Mouse (Mus musculus) limb, embryonic 10.5 days (tissue): ENCODE data around the gene Gm43302. TPM values are rescaled to one million over a fixed set of nuclear protein-coding genes. Genes with fewer than 3 reads are reported as not detected.
"Not testable (repeated sequence)": the region's sequence is repeated elsewhere in the genome, so short reads cannot be mapped to it uniquely, and the experiment has no call there.

Experiments used
- DNase-seq: peaks from one replicate; pipeline ENCODE4 v3.0.0-alpha.2; 2017; ENCODE audit warnings: low spot score
- H3K27ac ChIP-seq: fragments of 300-500 bp; sonication (generic); 2 replicates; pipeline ENCODE4 v1.5.1; 2016; ENCODE audit warnings: mild to moderate bottlenecking
- H3K27me3 ChIP-seq: fragments of 300-500 bp; sonication (generic); 2 replicates; pipeline ENCODE4 v1.6.1; 2016; ENCODE audit warnings: low read depth, mild to moderate bottlenecking; ENCODE audit not compliant: poor library complexity, severe bottlenecking
- H3K36me3 ChIP-seq: fragments of 300-500 bp; sonication (generic); 2 replicates; pipeline ENCODE4 v1.6.1; 2016; ENCODE audit warnings: mild to moderate bottlenecking, moderate library complexity
- H3K4me1 ChIP-seq: fragments of 300-500 bp; sonication (generic); 2 replicates; pipeline ENCODE4 v1.6.1; 2016
- H3K4me3 ChIP-seq: fragments of 300-500 bp; sonication (generic); 2 replicates; pipeline ENCODE4 v1.5.1; 2016; ENCODE audit warnings: mild to moderate bottlenecking, moderate library complexity
- H3K9me3 ChIP-seq: fragments of 300-500 bp; sonication (generic); replicated peaks from 2 replicates; pipeline ENCODE4 v1.6.1; 2016; ENCODE audit warnings: mild to moderate bottlenecking
- WGBS: fragments of 180-500 bp; shearing (Covaris S2); methylation state at CpG from one replicate; pipeline ENCODE4 v1.1.7; 2016; 5-methylcytosine and 5-hydroxymethylcytosine counted together
- polyA plus RNA-seq: library from polyadenylated mRNA; unstranded; fragments of >200 nt; fragmentation: Nextera tagmentation; extraction: Ambion mirVana; gene quantifications from 2 replicates; pipeline ENCODE4 v1.2.1, GENCODE M21; 2016

Gene Gm43302
- polyA plus RNA-seq, 1 experiment from 2014 or later, result not detected

DNA sequence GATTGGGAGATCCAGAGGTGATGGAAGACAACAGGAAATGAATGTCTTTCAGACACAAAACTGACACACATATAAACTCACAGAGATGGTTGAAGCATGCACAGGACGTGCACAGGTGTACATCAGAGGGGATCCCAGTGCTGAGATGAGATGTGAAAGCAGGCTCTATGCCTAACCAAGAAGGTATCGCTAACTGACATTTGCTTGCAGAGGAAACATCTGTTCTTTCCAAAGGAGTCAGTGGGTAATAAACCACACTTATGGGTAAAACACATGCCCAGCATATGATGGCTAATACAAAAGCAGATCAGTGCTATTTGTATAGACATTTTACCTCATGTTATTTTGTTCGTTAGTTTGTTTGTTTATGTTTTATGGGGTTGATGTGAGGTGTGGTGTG, 32.8 kb downstream of the Gm43302 start:
- 88% methylated on average over 1 of the region's 3 CpGs for WGBS

DNA sequence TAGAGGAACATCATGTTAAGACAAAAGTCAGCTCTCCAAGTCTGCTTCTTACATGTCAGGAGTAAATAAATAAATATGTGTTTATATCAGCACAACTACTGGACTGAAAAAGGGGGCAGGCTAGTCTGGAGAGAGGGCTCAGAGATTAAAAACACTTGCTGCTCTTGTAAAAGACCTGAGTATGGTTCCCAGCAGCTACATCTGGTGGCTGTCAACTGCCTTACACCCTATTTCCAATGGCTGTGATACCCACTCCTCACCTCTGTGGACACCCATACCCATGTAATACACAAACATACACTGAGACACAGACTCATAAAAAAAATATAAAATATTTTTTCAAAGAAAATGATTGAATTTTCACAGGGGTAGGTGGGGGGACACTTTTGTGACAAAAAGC, 41.0 kb downstream of the Gm43302 start:
- Histone ChIP-seq H3K4me3 (no peak overlapping the region), H3K27me3 (no peaks in the 10 kb centered on the region), H3K27ac (no peak overlapping the region), H3K36me3 (no peaks in the 10 kb centered on the region), H3K9me3 (no peaks in the 10 kb centered on the region), H3K4me1 (no peaks in the 10 kb centered on the region)
- DNase-seq, result no peak

More for the DNA sequence above, 32.8 kb downstream of the Gm43302 start:
- not testable (repeated sequence) for H3K27me3 ChIP-seq, H3K9me3 ChIP-seq, H3K4me3 ChIP-seq, H3K4me1 ChIP-seq, DNase-seq, H3K27ac ChIP-seq, H3K36me3 ChIP-seq

GRCm38 (mm10) chr5:105244741-105245140, 48.8 kb downstream of the Gm43302 start:
- H3K27me3 ChIP-seq, H3K36me3 ChIP-seq, H3K27ac ChIP-seq, H3K9me3 ChIP-seq, DNase-seq, H3K4me3 ChIP-seq, H3K4me1 ChIP-seq: not testable (repeated sequence)
- 85% methylated on average over 3 of the region's 3 CpGs for WGBS

DNA sequence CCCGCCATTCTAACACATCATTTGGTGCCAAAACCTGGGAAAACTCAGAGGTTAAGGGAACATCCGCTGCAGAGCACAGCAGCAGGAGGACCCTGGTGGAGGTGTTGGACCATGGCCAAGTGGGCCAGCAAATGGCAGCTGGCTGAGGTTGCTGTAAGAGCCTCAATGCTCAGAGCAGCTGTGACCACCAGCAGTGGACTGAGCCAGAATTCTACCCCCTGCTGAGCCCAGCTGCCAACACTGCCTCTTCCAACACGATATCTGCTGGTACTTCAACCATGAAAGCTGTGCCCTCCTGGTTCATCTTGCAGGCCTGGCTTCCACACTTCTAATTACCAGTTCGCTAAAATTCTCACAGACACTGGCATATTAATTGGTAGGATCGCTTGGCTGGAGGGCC, 52.5 kb downstream of the Gm43302 start:
- not testable (repeated sequence) for H3K9me3 ChIP-seq, H3K27me3 ChIP-seq, H3K4me1 ChIP-seq, H3K27ac ChIP-seq, H3K4me3 ChIP-seq, DNase-seq, H3K36me3 ChIP-seq
- WGBS, result 85% methylated on average over 5 of the region's 5 CpGs

- H3K36me3 ChIP-seq, DNase-seq: not testable (repeated sequence)
Observed at GRCm38 (mm10) chr5:105239483-105240047, 53.9 kb downstream of the Gm43302 start, which contains the start of gene Gbp10. TSS of gene Gbp10 (minus strand) at chr5:105239533.

GRCm38 (mm10) chr5:105238402-105238801, 55.1 kb downstream of the Gm43302 start:
- not testable (repeated sequence) for H3K4me3 ChIP-seq, H3K36me3 ChIP-seq, DNase-seq, H3K27ac ChIP-seq, H3K27me3 ChIP-seq, H3K9me3 ChIP-seq, H3K4me1 ChIP-seq
- WGBS, result 95% methylated on average over 1 of the region's 1 CpGs

More at GRCm38 (mm10) chr5:105239483-105240047, 53.9 kb downstream of the Gm43302 start, which contains the start of gene Gbp10:
- H3K27ac ChIP-seq, H3K4me1 ChIP-seq, H3K27me3 ChIP-seq, H3K9me3 ChIP-seq, H3K4me3 ChIP-seq: not testable (repeated sequence)

DNA sequence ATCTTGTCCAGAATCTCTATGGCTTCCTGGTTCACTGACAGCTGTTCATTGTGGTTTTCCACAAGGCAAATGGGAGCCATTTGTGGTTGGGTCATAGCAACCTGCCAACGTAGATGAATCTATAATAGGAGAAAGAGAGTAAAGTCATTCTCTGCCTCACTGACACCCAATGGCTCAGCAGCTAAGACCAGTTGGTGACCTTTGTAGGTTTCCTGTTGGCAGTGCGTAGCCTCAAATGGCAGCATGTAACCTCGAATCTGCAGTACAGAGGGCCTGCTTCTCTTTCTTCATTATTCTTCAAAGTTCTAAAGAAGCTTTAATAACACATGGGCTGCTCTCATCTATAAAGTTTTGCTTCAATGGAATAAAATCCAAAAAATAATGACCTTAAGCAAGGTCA, 57.5 kb downstream of the Gm43302 start:
- H3K27ac ChIP-seq, H3K9me3 ChIP-seq, H3K27me3 ChIP-seq, H3K36me3 ChIP-seq, DNase-seq, H3K4me3 ChIP-seq, H3K4me1 ChIP-seq: not testable (repeated sequence)
- 84% methylated on average over 3 of the region's 3 CpGs for WGBS

DNA sequence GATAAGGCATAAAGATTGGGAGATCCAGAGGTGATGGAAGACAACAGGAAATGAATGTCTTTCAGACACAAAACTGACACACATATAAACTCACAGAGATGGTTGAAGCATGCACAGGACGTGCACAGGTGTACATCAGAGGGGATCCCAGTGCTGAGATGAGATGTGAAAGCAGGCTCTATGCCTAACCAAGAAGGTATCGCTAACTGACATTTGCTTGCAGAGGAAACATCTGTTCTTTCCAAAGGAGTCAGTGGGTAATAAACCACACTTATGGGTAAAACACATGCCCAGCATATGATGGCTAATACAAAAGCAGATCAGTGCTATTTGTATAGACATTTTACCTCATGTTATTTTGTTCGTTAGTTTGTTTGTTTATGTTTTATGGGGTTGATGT, 84.5 kb downstream of the Gm43302 start:
- H3K27ac ChIP-seq, DNase-seq, H3K27me3 ChIP-seq, H3K4me3 ChIP-seq, H3K4me1 ChIP-seq, H3K36me3 ChIP-seq, H3K9me3 ChIP-seq: not testable (repeated sequence)
- WGBS, result 78% methylated on average over 1 of the region's 3 CpGs

DNA sequence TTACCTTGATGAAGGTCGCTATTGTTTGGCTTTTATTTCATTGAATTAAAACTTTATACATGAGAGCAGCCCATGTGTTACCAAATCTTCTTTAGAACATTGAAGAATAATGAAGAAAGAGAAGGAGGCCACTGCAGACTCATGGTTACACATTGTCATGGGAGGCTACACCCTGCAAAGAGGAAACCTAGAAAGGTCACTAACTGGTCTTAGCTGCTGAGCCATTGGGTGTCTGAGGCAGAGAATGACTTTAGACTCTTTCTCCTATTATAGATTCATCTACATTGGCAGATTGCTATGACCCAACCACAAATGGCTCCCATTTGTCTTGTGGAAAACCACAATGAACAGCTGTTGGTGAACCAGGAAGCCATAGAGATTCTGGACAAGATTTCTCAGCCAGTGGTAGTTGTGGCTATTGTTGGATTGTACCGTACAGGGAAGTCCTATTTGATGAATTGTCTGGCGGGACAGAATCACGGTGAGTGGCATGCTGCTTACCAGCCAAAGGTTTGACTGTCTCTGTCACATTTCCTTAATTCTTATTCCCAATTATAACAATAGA, 92.6 kb downstream of the Gm43302 start:
- not testable (repeated sequence) for DNase-seq, H3K36me3 ChIP-seq, H3K27me3 ChIP-seq, H3K27ac ChIP-seq, H3K4me1 ChIP-seq, H3K9me3 ChIP-seq, H3K4me3 ChIP-seq
- WGBS, result 90% methylated on average over 4 of the region's 4 CpGs

GRCm38 (mm10) chr5:105199149-105199548, 94.3 kb downstream of the Gm43302 start:
- WGBS, result 97% methylated on average over 1 of the region's 1 CpGs
- not testable (repeated sequence) for H3K4me1 ChIP-seq, H3K27me3 ChIP-seq

DNA sequence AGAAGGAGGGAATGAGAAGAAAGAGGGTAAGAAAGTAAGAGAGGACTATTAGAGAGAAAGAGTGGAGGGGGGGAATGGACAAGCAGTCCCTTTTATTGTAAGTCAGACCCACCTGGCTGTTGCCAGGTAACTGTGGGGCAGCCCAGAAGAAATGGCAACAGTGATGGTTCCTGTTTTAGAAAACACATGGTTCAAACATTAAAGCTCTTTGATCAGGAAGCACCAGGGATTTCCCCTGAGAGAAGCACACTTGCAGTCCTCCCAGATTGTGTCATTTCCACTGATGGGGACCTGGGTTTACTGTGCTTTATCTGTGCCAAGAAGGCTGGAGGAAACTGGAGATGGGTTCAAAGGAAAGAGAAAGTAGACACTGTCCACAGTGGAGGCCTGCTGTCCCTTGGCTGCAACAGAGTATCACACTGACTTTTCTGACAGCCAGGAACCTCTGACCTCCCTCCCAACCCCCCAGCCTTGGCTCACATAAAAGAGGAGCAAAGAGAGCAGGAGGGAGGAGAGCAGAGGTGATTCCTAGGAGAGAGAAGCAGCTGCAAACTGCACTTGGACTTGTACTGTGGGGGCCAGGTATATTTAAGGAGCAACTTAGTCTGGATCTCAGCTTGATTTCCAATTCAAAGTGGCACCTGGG, 95.5 kb downstream of the Gm43302 start:
- not testable (repeated sequence) for H3K27me3 ChIP-seq, H3K4me3 ChIP-seq, H3K27ac ChIP-seq, H3K36me3 ChIP-seq, H3K9me3 ChIP-seq, DNase-seq, H3K4me1 ChIP-seq

More at GRCm38 (mm10) chr5:105199149-105199548, 94.3 kb downstream of the Gm43302 start:
- not testable (repeated sequence) for H3K36me3 ChIP-seq, DNase-seq, H3K4me3 ChIP-seq, H3K9me3 ChIP-seq, H3K27ac ChIP-seq

GRCm38 (mm10) chr5:105196308-105196707, 97.2 kb downstream of the Gm43302 start:
- WGBS, result 91% methylated on average over 5 of the region's 5 CpGs

GRCm38 (mm10) chr5:105192536-105192935, 101.0 kb downstream of the Gm43302 start:
- H3K27ac ChIP-seq, DNase-seq, H3K9me3 ChIP-seq, H3K27me3 ChIP-seq, H3K36me3 ChIP-seq, H3K4me1 ChIP-seq, H3K4me3 ChIP-seq: not testable (repeated sequence)
- 88% methylated on average over 2 of the region's 2 CpGs for WGBS

More at GRCm38 (mm10) chr5:105196308-105196707, 97.2 kb downstream of the Gm43302 start:
- not testable (repeated sequence) for H3K36me3 ChIP-seq, H3K9me3 ChIP-seq, H3K4me3 ChIP-seq, H3K27ac ChIP-seq, H3K4me1 ChIP-seq, DNase-seq, H3K27me3 ChIP-seq

DNA sequence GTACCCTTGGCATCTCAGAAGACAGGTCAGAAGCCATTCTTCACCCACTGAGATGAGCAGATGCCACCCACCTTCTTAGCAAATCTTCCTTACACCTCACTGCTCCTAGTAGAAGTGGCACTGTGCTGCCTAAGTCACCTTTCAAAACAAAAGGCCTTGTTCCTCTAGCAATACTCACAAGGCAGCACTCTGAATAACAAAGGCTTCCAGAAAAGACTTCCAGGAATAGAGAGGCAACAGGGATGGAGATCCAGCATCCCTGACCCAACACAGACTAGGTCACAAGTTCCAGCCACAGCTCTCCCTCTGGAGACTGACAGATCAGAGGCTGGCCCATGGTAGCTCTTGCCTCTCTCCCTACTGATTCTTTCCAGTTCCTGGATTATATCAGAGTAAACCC, 112.0 kb downstream of the Gm43302 start:
- H3K36me3 ChIP-seq, result no peaks in the 10 kb centered on the region
- H3K9me3 ChIP-seq, result no peaks in the 10 kb centered on the region
- no peaks in the 10 kb centered on the region for H3K27me3 ChIP-seq
- no peaks in the 10 kb centered on the region for H3K4me1 ChIP-seq
- DNase-seq, result no peak
- H3K27ac ChIP-seq, result no peak overlapping the region
- H3K4me3 ChIP-seq, result no peak overlapping the region
